Mouse (Mus musculus) adipocyte (in vitro differentiated cells): Measurements from ENCODE around the gene Iqsec3.

ENCODE experiments used
- DNase-seq: peaks from one replicate; pipeline ENCODE4 v3.0.0-alpha.2; 2016; ENCODE audit warnings: low spot score

Gene Iqsec3

DNA sequence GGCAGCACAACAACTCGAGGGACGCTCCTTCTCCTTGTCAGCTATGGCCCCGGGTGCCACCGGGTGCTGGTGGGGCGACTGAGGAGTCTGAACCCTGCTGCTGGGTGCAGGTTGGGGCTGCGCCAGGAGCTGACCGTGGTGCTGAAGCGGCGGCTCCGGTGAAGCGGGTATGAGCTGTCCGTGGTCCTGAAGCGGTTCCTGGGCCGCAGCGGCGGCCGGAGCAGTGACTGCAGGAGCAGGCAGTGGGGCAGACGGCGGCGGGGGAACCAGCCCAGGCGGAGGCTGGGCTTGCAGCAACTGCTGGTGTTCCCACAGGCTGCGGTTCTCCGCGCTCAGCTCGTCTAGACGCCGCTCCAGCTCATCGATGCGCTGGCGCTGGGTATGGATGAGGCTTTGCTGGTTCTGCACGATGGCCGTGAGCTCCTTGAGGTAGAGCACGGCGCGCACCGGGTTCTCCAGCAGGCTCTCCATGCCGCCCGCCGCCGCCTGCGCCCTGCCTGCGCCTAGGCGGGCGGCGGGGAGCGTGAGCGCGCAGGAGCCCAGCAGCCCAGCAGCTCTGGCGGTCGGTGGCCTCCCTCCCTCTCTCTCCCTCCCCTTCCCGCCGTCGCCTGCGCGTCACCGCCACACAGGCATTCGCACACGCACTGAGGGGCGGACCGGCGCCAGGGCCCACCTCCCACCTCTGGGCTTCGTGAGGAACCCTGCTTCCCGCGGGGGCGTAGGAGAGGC, at the start of gene Iqsec3:
Iqsec3 (minus strand) TSS at position 586 of the 729 bp plus-strand sequence.
- DNase-seq, result no peak

GRCm38 (mm10) chr6:121522106-121522705, 48.7 kb upstream of the Iqsec3 start:
- DNase-seq, result no peak

DNA sequence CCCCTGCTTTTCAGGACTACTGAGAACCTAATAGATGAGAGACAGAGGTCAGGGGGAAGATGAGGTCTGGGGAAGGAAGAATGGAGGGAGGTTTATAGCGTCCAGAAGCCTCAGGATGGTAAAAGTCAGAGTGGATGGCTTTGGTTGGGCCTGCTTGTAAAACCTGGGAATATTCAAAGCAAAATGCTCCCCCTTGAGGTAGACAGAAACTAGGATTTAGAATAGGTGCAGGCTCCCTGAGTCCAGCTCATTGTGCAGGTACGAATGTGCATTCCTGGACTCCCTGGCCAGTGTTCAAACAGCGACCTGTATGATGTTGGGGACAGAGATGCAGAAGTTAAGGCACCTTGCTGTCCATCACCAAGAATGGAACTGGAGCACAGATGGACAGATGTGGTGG, 47.6 kb upstream of the Iqsec3 start:
- DNase-seq, result no peak

DNA sequence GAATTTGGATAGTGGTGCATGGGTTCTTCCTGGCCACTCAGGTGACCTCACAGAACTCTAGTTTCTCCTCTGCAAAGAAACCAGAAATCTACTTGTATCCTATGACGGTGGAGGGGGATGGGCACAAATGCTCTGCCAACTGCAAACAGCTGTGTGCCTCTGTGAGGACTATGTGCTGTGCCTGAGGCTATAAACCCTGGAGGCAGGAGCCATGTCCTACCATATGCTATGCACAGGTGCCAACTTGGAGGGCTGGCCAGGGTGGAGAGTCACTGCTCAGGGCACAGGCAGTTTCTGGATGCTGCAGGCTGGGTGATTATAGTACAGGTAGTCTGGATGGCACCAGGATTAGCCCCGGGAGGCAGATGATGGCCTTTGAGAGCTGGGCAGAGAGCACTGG, 46.4 kb upstream of the Iqsec3 start:
- no peak for DNase-seq

DNA sequence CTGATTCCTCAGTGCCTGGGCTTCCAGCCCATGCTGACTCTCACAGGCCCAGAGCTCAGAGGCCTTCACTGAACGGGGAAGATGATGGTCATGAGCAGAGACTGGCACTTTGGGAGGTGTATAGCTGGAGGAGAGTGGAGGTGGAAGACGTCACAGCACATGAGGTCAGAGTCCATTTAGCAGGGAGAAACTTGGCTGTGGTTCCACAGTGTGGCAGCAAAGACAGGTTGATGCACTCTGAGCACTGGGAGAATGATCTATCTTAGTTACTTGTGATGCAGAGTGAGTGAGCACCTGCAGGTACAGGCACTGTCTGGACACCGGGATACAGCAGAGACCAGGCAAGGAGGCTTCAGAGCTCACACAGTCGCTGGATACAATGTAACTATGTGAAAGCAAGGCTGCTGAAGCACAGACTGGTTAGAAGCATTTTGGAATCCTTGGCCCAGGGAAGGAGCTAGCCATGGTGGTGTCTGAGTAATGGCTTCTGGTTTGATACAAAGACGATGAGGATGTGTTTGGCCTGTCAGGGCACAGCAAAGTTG, 45.9 kb upstream of the Iqsec3 start:
- DNase-seq, result no peak

GRCm38 (mm10) chr6:121517726-121518125, 44.2 kb upstream of the Iqsec3 start:
- no peak for DNase-seq

DNA sequence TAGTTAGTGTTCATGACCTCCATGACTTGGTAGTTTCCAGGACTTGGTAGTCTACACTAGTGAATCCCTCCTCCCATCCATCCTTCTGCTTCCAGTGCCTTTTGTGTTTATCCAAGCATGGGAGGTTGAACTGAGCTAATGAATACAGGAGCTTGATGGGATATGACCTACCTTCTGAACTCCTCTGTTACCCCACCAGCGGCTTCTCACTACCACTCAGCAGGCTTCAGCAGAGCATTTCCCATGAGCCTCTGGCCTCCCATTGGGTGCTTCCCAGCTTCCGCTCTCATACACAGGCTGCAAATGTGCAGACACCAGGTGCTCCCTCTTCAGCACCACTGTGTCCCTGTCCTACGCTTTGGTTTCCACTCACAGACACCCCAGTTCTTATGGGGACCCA, 36.9 kb upstream of the Iqsec3 start:
- DNase-seq, result no peak

DNA sequence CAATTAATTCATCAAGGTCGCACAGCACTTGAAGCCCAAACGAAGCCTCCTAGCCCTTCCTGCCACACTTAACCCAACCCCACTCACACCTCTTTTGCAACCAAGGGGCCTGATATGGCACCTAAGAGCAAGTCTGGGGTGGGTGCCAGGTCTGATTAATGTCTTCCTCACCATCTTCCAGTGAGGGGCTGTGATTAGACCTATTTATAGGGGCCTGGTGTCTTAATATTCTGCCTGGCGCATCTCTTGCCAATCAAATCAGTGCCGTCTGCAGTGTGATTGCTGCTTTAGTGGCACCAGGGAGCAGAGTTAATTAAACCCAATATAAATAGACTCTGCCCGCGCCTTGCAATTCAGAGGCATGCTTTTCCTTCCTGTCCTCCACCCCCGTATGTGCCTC, 36.4 kb upstream of the Iqsec3 start:
- DNase-seq, result no peak

DNA sequence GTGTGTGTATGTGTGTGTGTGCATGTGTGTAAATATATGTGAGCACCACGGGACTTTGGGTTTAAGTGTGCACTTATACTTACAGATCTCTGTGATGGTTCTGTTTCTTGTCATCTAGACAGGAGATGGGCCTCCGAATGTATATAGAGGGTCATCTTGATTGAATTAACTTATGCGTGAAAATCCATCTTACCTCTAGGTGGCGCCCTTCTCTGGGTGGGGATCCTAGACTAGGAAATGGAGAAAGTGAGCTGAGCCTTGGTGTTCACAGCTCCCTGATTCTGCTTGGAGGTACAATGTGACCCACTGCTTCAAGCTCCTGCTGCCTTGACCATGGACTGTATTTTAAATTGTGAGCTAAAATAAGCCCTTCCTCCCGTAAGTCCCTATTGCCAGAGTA, 34.8 kb upstream of the Iqsec3 start:
- no peak for DNase-seq

- no peak for DNase-seq
Measured at GRCm38 (mm10) chr6:121501044-121501638, 27.7 kb upstream of the Iqsec3 start.

GRCm38 (mm10) chr6:121499856-121500255, 26.4 kb upstream of the Iqsec3 start:
- no peak for DNase-seq

DNA sequence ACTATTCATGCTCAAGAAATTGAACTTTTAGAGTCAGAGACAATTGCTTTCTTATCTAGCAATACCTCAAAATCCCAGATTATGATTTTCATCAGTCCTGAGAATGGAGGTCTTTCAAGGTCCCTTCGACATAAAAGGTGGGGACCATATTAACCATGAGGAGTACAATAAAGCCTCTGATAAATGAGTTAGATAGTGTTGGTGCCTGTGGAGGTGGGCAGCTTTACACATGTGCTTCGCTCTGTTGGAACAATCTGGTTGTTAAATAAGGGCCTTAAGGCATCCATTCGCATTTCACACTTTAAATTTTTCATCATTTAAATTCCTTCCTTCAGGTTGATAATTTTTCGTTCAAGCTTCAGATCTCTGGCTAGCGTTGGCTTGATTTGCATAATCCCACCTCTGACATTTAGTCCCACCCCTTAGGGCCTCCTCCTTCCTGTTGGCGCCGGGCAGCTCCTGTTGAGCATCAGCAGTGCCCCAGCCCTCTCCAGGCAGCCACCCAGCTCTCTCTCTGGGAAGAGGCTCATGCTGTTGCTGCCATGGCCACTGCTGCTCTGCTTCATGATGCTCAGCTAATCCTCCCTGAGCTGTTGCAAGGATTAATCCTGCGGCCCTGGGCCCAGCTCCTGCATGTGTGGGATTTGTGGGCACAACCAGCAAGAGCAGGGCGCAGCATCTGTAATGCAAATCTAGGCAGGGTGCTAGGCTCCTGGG, 25.5 kb upstream of the Iqsec3 start:
- no peak for DNase-seq

GRCm38 (mm10) chr6:121495606-121496005, 22.1 kb upstream of the Iqsec3 start:
- DNase-seq, result no peak

- no peak for DNase-seq
Measured at GRCm38 (mm10) chr6:121495026-121495425, 21.5 kb upstream of the Iqsec3 start.

DNA sequence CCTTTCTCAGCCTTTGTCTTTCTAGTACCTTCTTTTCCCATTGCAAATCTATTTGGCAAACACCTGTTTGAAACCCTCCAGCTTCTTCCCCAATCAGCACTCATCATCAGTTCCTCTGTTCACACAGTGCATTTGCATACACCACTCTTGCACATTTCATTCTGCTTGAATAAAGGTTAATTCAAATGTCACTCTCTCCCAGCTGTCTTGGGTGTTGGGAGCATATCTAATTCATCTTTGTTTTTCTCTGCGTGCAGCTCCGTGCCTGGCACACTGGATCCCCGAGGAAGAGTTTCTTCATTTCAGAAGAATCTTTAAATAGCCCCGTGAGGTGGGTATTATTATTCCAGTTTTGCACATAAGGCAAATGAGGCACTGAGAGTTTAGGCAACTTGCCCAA, 20.8 kb upstream of the Iqsec3 start:
- no peak for DNase-seq

- no peak for DNase-seq
Measured at GRCm38 (mm10) chr6:121491339-121491738, 17.9 kb upstream of the Iqsec3 start.

DNA sequence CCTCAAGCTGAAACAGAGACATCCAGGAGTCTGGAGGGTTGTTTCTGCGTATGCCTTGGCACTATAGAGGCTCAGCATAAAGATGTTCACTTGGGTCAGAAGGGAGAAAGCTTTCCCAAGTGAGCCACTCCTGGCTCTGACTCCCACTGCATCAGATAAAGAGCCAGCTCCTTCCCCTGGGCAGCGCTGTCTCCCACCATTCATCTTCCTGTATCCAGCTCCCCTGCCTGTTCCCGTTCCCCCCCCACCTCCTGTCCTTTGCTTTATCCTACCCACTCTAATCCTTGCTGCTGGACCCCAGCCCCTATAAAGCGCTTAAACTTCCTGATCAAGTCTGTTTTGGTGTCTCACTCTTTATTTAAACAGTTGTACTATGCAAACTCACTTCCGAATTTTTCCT, 1.2 kb downstream of the Iqsec3 start:
- no peak for DNase-seq

- DNase-seq, result no peak
Measured at GRCm38 (mm10) chr6:121468235-121468634, 5.2 kb downstream of the Iqsec3 start.

GRCm38 (mm10) chr6:121462628-121463340, 10.7 kb downstream of the Iqsec3 start:
- no peak for DNase-seq

- DNase-seq, result no peak
Measured at GRCm38 (mm10) chr6:121457381-121457780, 16.1 kb downstream of the Iqsec3 start.

DNA sequence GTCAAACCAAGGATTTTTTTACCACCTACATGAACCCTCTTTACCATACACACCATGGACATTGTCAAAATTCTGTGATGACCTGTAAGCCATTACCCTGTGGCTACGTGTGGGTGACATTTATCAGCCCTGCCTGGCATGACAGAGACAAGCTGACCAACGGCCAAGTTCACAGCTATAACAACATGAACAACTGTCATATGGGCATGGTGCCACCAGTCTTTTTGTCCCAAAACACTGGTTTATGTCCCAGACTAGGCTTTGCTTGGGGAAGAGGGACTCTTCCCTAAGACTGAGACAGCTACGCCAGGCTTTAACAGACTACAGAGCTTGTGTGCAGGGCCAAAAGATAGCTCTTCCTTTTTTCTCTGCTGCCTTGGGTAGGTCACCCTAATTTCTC, 16.8 kb downstream of the Iqsec3 start:
- DNase-seq, result peak; percentile 4
